Mouse (Mus musculus): ENCODE results near the gene Has3. TPM values are rescaled to one million over a fixed set of nuclear protein-coding genes. Genes with fewer than 3 reads are reported as not detected.

Gene Has3
- polyA plus RNA-seq (2015; fragmentation: Nextera tagmentation; extraction: Ambion mirVana), result 1.2 and 1.6 TPM in 2 replicates

GRCm38 (mm10) chr8:106870051-106870450 is at the start of gene Has3:
Gene Has3, plus strand, starts transcription at chr8:106870242.
- Histone ChIP-seq H3K4me1 (ENCODE audit: control insufficient read depth, insufficient read depth, low read depth, low read length) (peaks cover 28% of the 10 kb centered on the region), H3K27ac (ENCODE audit: low read depth, low read length) (peak within 1 kb of the TSS; percentile 72), H3K9me3 (ENCODE audit: control insufficient read depth, low read length) (no peaks in the 10 kb centered on the region), H3K4me3 (ENCODE audit: low read length) (peak within 1 kb of the TSS; percentile 71), H3K9ac (ENCODE audit: low read depth, low read length) (peak within 1 kb of the TSS; percentile 81), H3K4me2 (ENCODE audit: low read length) (peak within 1 kb of the TSS; percentile 98), H3K27me3 (replicated peaks; ENCODE audit: control insufficient read depth, insufficient read depth, low read length) (peaks cover 2% of the 10 kb centered on the region), H3K36me3 (ENCODE audit: control insufficient read depth, insufficient read depth, low read length) (peaks cover 4% of the 10 kb centered on the region; the same call in 1 of the 2 replicates)
- whole genome bisulfite sequencing, result 1% methylated on average over 18 of the region's 18 CpGs
- ATAC-seq, result no peak

GRCm38 (mm10) chr8:106820553-106821515 is 49.2 kb upstream of the Has3 start:
- no peak for ATAC-seq
- Histone ChIP-seq H3K36me3 (ENCODE audit: control insufficient read depth, insufficient read depth, low read length) (no peaks in the 10 kb centered on the region), H3K9ac (ENCODE audit: low read depth, low read length) (no peak overlapping the region), H3K9me3 (ENCODE audit: control insufficient read depth, low read length) (no peaks in the 10 kb centered on the region), H3K4me1 (ENCODE audit: control insufficient read depth, insufficient read depth, low read depth, low read length) (peaks cover 7% of the 10 kb centered on the region), H3K27ac (ENCODE audit: low read depth, low read length) (no peak overlapping the region), H3K4me3 (ENCODE audit: low read length) (no peak overlapping the region), H3K27me3 (replicated peaks; ENCODE audit: control insufficient read depth, insufficient read depth, low read length) (no peaks in the 10 kb centered on the region), H3K4me2 (ENCODE audit: low read length) (no peak overlapping the region)
- 83% methylated on average over 14 of the region's 14 CpGs for WGBS

- WGBS, result 87% methylated on average over 6 of the region's 6 CpGs
- H3K9me3 ChIP-seq (ENCODE audit: control insufficient read depth, low read length), result no peaks in the 10 kb centered on the region
- H3K4me3 ChIP-seq (ENCODE audit: low read length), result no peak overlapping the region
- no peak overlapping the region for H3K27ac ChIP-seq (ENCODE audit: low read depth, low read length)
- no peaks in the 10 kb centered on the region for H3K36me3 ChIP-seq (ENCODE audit: control insufficient read depth, insufficient read depth, low read length)
- no peaks in the 10 kb centered on the region for H3K27me3 ChIP-seq (replicated peaks; ENCODE audit: control insufficient read depth, insufficient read depth, low read length)
- no peak overlapping the region for H3K9ac ChIP-seq (ENCODE audit: low read depth, low read length)
- ATAC-seq, result no peak
- H3K4me2 ChIP-seq (ENCODE audit: low read length), result no peak overlapping the region
- H3K4me1 ChIP-seq (ENCODE audit: control insufficient read depth, insufficient read depth, low read depth, low read length), result no peaks in the 10 kb centered on the region
These were observed 41.1 kb upstream of the Has3 start for GRCm38 (mm10) chr8:106828921-106829320.

GRCm38 (mm10) chr8:106829526-106830045 is 40.5 kb upstream of the Has3 start:
- H3K27ac ChIP-seq (ENCODE audit: low read depth, low read length), result no peak overlapping the region
- no peak overlapping the region for H3K4me3 ChIP-seq (ENCODE audit: low read length)
- no peak overlapping the region for H3K9ac ChIP-seq (ENCODE audit: low read depth, low read length)
- no peaks in the 10 kb centered on the region for H3K4me1 ChIP-seq (ENCODE audit: control insufficient read depth, insufficient read depth, low read depth, low read length)
- no peaks in the 10 kb centered on the region for H3K27me3 ChIP-seq (replicated peaks; ENCODE audit: control insufficient read depth, insufficient read depth, low read length)
- ATAC-seq, result no peak
- 72% methylated on average over 5 of the region's 5 CpGs for whole genome bisulfite sequencing
- H3K36me3 ChIP-seq (ENCODE audit: control insufficient read depth, insufficient read depth, low read length), result no peaks in the 10 kb centered on the region
- no peaks in the 10 kb centered on the region for H3K9me3 ChIP-seq (ENCODE audit: control insufficient read depth, low read length)
- H3K4me2 ChIP-seq (ENCODE audit: low read length), result no peak overlapping the region

- no peak overlapping the region for H3K27ac ChIP-seq (ENCODE audit: low read depth, low read length)
- no peak overlapping the region for H3K9ac ChIP-seq (ENCODE audit: low read depth, low read length)
- ATAC-seq, result no peak
- no peak overlapping the region for H3K4me2 ChIP-seq (ENCODE audit: low read length)
- H3K9me3 ChIP-seq (ENCODE audit: control insufficient read depth, low read length), result no peaks in the 10 kb centered on the region
- H3K4me1 ChIP-seq (ENCODE audit: control insufficient read depth, insufficient read depth, low read depth, low read length), result peaks cover 5% of the 10 kb centered on the region; the same call in 1 of the 2 replicates
- 60% methylated on average over 1 of the region's 1 CpGs for WGBS
- no peaks in the 10 kb centered on the region for H3K36me3 ChIP-seq (ENCODE audit: control insufficient read depth, insufficient read depth, low read length)
- no peaks in the 10 kb centered on the region for H3K27me3 ChIP-seq (replicated peaks; ENCODE audit: control insufficient read depth, insufficient read depth, low read length)
- no peak overlapping the region for H3K4me3 ChIP-seq (ENCODE audit: low read length)
These were observed 35.1 kb upstream of the Has3 start for GRCm38 (mm10) chr8:106834899-106835298.

GRCm38 (mm10) chr8:106836525-106836924 is 33.5 kb upstream of the Has3 start:
- Histone ChIP-seq H3K9ac (ENCODE audit: low read depth, low read length) (no peak overlapping the region), H3K27ac (ENCODE audit: low read depth, low read length) (no peak overlapping the region), H3K4me3 (ENCODE audit: low read length) (no peak overlapping the region), H3K9me3 (ENCODE audit: control insufficient read depth, low read length) (no peaks in the 10 kb centered on the region), H3K4me1 (ENCODE audit: control insufficient read depth, insufficient read depth, low read depth, low read length) (peaks cover 5% of the 10 kb centered on the region; the same call in 1 of the 2 replicates), H3K4me2 (ENCODE audit: low read length) (no peak overlapping the region), H3K36me3 (ENCODE audit: control insufficient read depth, insufficient read depth, low read length) (no peaks in the 10 kb centered on the region), H3K27me3 (replicated peaks; ENCODE audit: control insufficient read depth, insufficient read depth, low read length) (no peaks in the 10 kb centered on the region)
- ATAC-seq, result no peak
- WGBS, result 91% methylated on average over 6 of the region's 6 CpGs

- no peak overlapping the region for H3K4me2 ChIP-seq (ENCODE audit: low read length)
- H3K27me3 ChIP-seq (replicated peaks; ENCODE audit: control insufficient read depth, insufficient read depth, low read length), result no peaks in the 10 kb centered on the region
- no peak overlapping the region for H3K9ac ChIP-seq (ENCODE audit: low read depth, low read length)
- no peak overlapping the region for H3K4me3 ChIP-seq (ENCODE audit: low read length)
- ATAC-seq, result 0 out of 2 replicates have a peak, but pooled peaks have one; percentile 9
- H3K4me1 ChIP-seq (ENCODE audit: control insufficient read depth, insufficient read depth, low read depth, low read length), result peaks cover 5% of the 10 kb centered on the region; the same call in 1 of the 2 replicates
- no peak overlapping the region for H3K27ac ChIP-seq (ENCODE audit: low read depth, low read length)
- WGBS, result 79% methylated on average over 6 of the region's 6 CpGs
- H3K9me3 ChIP-seq (ENCODE audit: control insufficient read depth, low read length), result no peaks in the 10 kb centered on the region
- no peaks in the 10 kb centered on the region for H3K36me3 ChIP-seq (ENCODE audit: control insufficient read depth, insufficient read depth, low read length)
These were observed 31.2 kb upstream of the Has3 start for GRCm38 (mm10) chr8:106838803-106839202.

- Histone ChIP-seq H3K4me1 (ENCODE audit: control insufficient read depth, insufficient read depth, low read depth, low read length) (peaks cover 5% of the 10 kb centered on the region; the same call in 1 of the 2 replicates), H3K9me3 (ENCODE audit: control insufficient read depth, low read length) (no peaks in the 10 kb centered on the region), H3K27me3 (replicated peaks; ENCODE audit: control insufficient read depth, insufficient read depth, low read length) (no peaks in the 10 kb centered on the region), H3K4me2 (ENCODE audit: low read length) (no peak overlapping the region), H3K27ac (ENCODE audit: low read depth, low read length) (peak overlapping the region; percentile 72), H3K36me3 (ENCODE audit: control insufficient read depth, insufficient read depth, low read length) (no peaks in the 10 kb centered on the region), H3K9ac (ENCODE audit: low read depth, low read length) (peak overlapping the region; percentile 36), H3K4me3 (ENCODE audit: low read length) (no peak overlapping the region)
- ATAC-seq, result 0 out of 2 replicates have a peak, but pooled peaks have one; percentile 48
- 29% methylated on average over 11 of the region's 11 CpGs for WGBS
These were observed 30.6 kb upstream of the Has3 start for GRCm38 (mm10) chr8:106839209-106840001.
